Mouse (Mus musculus) leukemia stem cell, adult 10-12 weeks (primary cell): Measurements from ENCODE around the gene Ano3. TPM values are rescaled to one million over a fixed set of nuclear protein-coding genes. Genes with fewer than 3 reads are reported as not detected.

Source experiments
- polyA plus RNA-seq: library from polyadenylated mRNA; stranded (reverse); fragments of >175 nt; gene quantifications from 2 replicates; pipeline ENCODE4 v1.2.3, GENCODE M21; 2012; ENCODE audit warnings: low replicate concordance

Gene Ano3
- polyA plus RNA-seq = not detected in 2 replicates

DNA sequence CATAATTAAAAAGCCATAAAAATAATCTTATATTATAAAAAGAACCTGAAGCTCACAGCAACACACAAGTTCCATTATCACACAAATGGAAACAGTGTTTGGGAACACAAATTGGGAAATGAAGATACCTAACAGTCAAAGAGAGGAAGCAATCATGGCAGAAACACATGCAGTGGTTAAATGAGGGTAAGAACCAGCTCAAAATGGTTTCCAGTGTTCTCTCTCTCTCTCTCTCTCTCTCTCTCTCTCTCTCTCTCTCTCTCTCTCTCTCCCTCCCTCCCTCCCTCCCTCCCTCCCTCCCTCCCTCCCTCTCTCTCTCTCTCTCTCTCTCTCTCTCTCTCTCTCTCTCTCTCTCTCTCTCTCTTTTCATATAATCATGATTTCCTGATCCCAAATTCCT lies at the start of gene Ano3:
TSS of gene Ano3 (minus strand) at position 101 of the 400 bp plus-strand sequence.

DNA sequence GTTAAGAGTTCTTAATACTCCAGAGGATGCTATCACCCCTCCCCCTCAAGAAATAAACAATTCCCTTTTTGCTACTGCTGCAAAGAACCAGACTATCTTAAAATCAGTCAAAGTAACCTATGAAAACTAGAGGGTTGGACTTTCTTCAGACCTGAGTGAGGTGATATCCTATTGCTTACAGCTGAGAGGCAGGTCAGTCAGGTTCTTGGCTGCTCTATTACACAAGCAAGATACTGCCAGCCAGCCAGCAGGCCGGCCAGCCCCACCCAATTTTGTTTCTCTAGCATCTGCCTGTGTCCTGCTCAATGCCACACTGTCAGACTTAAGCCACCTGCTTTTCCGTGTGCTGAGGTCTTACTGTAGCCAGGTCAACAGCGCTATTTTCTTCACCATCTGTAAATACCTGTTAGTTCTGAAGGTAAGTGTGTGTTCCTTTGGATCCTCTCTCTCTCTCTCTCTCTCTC lies 229.4 kb downstream of the Ano3 start, which contains the start of gene Muc15:
TSS of gene Muc15 (plus strand) at position 51 of the 464 bp plus-strand sequence.

Other genes with a start within 250 kb of the Ano3 start
- not detected in 2 replicates for gene Muc15, start 229.6 kb downstream of the Ano3 start, polyA plus RNA-seq
- gene Gm13941, start 155.1 kb upstream of the Ano3 start, polyA plus RNA-seq = not detected in 2 replicates
- not detected in 2 replicates for gene Gm15130, start 202.0 kb upstream of the Ano3 start, polyA plus RNA-seq